18 mouse cellular contexts compared by ENCODE assay signal in the genomic region with DNA sequence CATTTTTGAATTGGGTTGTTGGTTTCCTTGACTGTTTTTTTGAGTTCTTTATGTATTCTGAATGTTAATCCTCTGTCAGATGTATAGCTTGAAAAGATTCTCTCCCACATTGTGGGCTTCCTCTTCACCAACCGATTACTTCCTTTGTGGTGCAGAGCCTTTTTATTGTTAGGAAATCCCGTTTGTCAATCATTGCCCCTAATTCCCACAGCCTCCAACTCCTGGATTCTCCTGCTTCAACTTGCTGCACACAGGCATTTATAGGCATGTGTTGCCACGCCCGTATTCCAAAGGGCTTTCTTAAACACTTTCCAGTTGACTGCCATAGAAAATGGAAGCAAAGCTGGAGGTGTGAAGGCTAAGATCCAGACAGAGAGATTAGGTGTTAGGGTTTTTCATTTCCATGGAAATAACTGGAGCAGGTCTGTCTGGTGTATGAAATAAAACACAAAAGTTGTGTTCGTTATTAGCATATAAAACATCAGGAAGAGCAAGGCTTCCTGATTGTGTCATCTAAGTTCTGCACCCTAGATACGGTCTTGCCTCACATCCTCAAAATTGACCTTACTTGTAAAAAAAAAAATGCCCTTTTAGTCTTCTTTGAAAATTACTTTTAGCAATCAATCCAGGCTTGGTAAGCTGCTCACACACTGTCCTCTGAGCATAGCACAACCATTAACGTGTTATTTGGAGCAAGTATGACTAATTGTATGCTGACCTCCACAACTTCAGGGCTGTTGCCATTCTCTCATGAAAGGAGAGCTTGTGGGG.
A peak's percentile ranks its signal among the peaks of the same experiment; 100 is the strongest.
DNase-seq lines count a peak whose midpoint lies in the region; ATAC-seq lines count a peak whose summit lies in the region.
"Had no signal": no experiment of that assay in that cellular context is flagged by ENCODE, and none has a peak within 500 bp of the region (broad histone marks: within the 10 kb centered on the region; RNA-seq: fewer than 3 reads in every experiment).

No protein-coding gene starts in this region.

- no peaks in the 10 kb centered on the region for H3K4me1 ChIP-seq in lung, embryonic 15.5 days
- H3K4me1 ChIP-seq: heart, embryonic 13.5 days; limb, embryonic 15.5 days had no signal

- no peak overlapping the region for H3K4me3 ChIP-seq in lung, embryonic 15.5 days
- H3K4me3 ChIP-seq: heart, embryonic 13.5 days; limb, embryonic 15.5 days; myocyte had no signal

- DNase-seq in embryo, embryonic 11 days = peak; percentile 1
- DNase-seq in embryo, embryonic 10 days (ENCODE audit: low spot score) = no peak
- no peak for DNase-seq in lung, adult 18-20 months
- peak; percentile 57 for DNase-seq in 416B (ENCODE audit: low read depth)
- DNase-seq in spleen, postnatal 10 days (ENCODE audit: low spot score in 2 of 2) = no peak
- DNase-seq: cerebellum, adult 8-10 months; heart, adult 11 months; kidney, adult 11 months; kidney, postnatal 10 days; right cerebral cortex, postnatal 14 days; spleen, adult 18-20 months; thymus, postnatal 36 days had no signal

- peak overlapping the region; percentile 50 for H3K27ac ChIP-seq in lung, embryonic 15.5 days
- H3K27ac ChIP-seq: heart, embryonic 13.5 days; limb, embryonic 15.5 days had no signal

- no peaks in the 10 kb centered on the region for H3K9me3 ChIP-seq in lung, embryonic 15.5 days
- H3K9me3 ChIP-seq: heart, embryonic 13.5 days; limb, embryonic 15.5 days had no signal

- no peak overlapping the region for H3K4me2 ChIP-seq in lung, embryonic 15.5 days
- H3K4me2 ChIP-seq: heart, embryonic 13.5 days; limb, embryonic 15.5 days had no signal

- no peaks in the 10 kb centered on the region for H3K27me3 ChIP-seq in lung, embryonic 15.5 days
- H3K27me3 ChIP-seq: CH12.LX; heart, embryonic 13.5 days; limb, embryonic 15.5 days had no signal

- H3K36me3 ChIP-seq in lung, embryonic 15.5 days = no peaks in the 10 kb centered on the region
- H3K36me3 ChIP-seq: heart, embryonic 13.5 days; limb, embryonic 15.5 days had no signal

- H3K9ac ChIP-seq in lung, embryonic 15.5 days = no peak overlapping the region
- H3K9ac ChIP-seq: heart, embryonic 13.5 days; limb, embryonic 15.5 days had no signal

- 51% methylated on average over 7 of the region's 7 CpGs for WGBS in lung, embryonic 15.5 days

- no peak for ATAC-seq in lung, embryonic 15.5 days (ENCODE audit: borderline replicate concordance, extremely low read depth, low FRiP score, low TSS enrichment)
- ATAC-seq in granulocyte monocyte progenitor cell, adult 5-6 weeks (replicated peaks; ENCODE audit: poor library complexity, severe bottlenecking) = peak; percentile 84

Comparison
In these comparisons a context has a peak if more than half of its experiments do, and no peak if none do; other contexts are left out.
1. DNase-seq: peak in embryo, embryonic 11 days (single experiment) and 416B (single experiment); none in embryo, embryonic 10 days (single experiment), lung, adult 18-20 months (0 of 2) and spleen, postnatal 10 days (0 of 2).